ENCODE assay signal across 8 mouse cellular contexts in the genomic region with DNA sequence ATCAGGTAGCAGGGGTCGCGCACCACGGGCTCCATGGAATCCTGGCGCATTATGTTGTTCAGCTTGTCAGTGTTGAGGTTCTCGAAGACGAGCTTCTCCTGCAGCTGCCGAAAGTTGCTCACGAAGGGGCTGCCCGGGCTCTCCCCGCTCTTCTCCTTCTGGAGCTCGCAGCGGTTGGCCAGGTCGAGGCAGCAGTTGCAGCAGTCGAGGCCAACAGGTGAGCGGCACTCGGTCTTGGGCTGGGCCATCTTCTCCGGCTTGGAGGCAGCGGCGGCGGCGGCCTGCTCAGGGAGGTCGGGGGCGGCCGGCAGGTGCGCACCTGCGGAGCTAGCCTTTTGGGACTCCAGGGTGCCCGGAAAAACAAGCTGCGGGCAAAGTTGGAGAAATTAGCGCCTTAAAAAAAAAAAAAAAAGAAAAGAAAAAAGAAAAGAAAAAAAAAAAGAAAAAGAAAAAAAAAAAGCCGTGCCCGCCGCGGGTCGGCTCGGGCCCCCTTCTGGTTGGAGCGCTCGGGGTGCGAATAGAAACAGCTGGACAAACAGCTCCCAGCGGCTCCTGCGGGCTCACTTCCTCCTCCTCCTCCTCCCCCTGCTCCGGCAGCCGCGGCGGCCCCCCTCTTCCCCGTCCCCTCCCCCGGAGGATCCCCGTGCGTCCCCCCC. TPM values are rescaled to one million over a fixed set of nuclear protein-coding genes. Genes with fewer than 3 reads are reported as not detected.
A peak's percentile ranks its signal among the peaks of the same experiment; 100 is the strongest.
DNase-seq lines count a peak whose midpoint lies in the region; TF ChIP-seq lines count a peak whose summit lies in the region.

No protein-coding gene starts in this region.

- TF ChIP-seq CTCF in kidney, adult 2 months (conservative IDR thresholded peaks at IDR 0.05; ENCODE audit: insufficient read depth, insufficient read length, low read depth, low read length) = no peak

- H3K4me3 ChIP-seq in forebrain, embryonic 10.5 days = peak overlapping the region; percentile 58
- peak overlapping the region; percentile 70 for H3K4me3 ChIP-seq in kidney, adult 2 months (ENCODE audit: insufficient read depth, low read depth, low read length)

- 18% methylated on average over 40 of the region's 48 CpGs for WGBS in forebrain, embryonic 10.5 days
- WGBS in kidney, adult 2 months = 4% methylated on average over 38 of the region's 48 CpGs

- DNase-seq in thymus, adult 18-20 months = peak; percentile 6 to 12
- no peak for DNase-seq in thymus, postnatal 0 days (ENCODE audit: low spot score)
- DNase-seq in forebrain, embryonic 10.5 days (ENCODE audit: extremely low spot score, low spot score) = no peak
- DNase-seq in kidney, adult 2 months = peak; percentile 25
- DNase-seq in lung, postnatal 10 days = peak; percentile 5
- peak; percentile 12 to 30 for DNase-seq in spleen, postnatal 36 days (ENCODE audit: low spot score in 2 of 2)
- no peak for DNase-seq in frontal cortex, adult 2 months (ENCODE audit: extremely low spot score in 1 of 2, low spot score in 1 of 2)
- DNase-seq in right cerebral cortex, adult 18-20 months = no peak

- H3K27me3 ChIP-seq in forebrain, embryonic 10.5 days (ENCODE audit: poor library complexity, severe bottlenecking) = peaks cover 87% of the 10 kb centered on the region
- no peaks in the 10 kb centered on the region for H3K27me3 ChIP-seq in kidney, adult 2 months (replicated peaks; ENCODE audit: control insufficient read depth, insufficient read depth, low read length)

- H3K27ac ChIP-seq in forebrain, embryonic 10.5 days = no peak overlapping the region
- H3K27ac ChIP-seq in kidney, adult 2 months (ENCODE audit: insufficient read depth, low read depth, low read length) = no peak overlapping the region

- H3K4me1 ChIP-seq in forebrain, embryonic 10.5 days = peaks cover 14% of the 10 kb centered on the region
- 0 out of 2 replicates have a peak, but pooled peaks cover 4% of the 10 kb centered on the region for H3K4me1 ChIP-seq in kidney, adult 2 months (ENCODE audit: control insufficient read depth, insufficient read depth, low read length)

- peaks cover 6% of the 10 kb centered on the region; the same call in 1 of the 2 replicates for H3K9me3 ChIP-seq in forebrain, embryonic 10.5 days

- H3K36me3 ChIP-seq in forebrain, embryonic 10.5 days (replicated peaks) = no peaks in the 10 kb centered on the region
- no peaks in the 10 kb centered on the region for H3K36me3 ChIP-seq in kidney, adult 2 months (ENCODE audit: control insufficient read depth, insufficient read depth, low read length)

- TF ChIP-seq POLR2A in kidney, adult 2 months (IDR thresholded peaks at IDR 0.05; ENCODE audit: low read depth, low read length) = no peak

RNA-seq across cellular contexts. Expression of a gene that starts 2.1 kb away (rescaled TPM):
- 74.0 and 84.3 TPM in 2 replicates for polyA plus RNA-seq in thymus, postnatal 0 days (2015; fragmentation: Nextera tagmentation; extraction: Ambion mirVana)
- polyA plus RNA-seq in forebrain, embryonic 10.5 days (2016; fragmentation: Nextera tagmentation; extraction: Ambion mirVana) = 93.8 and 97.5 TPM in 2 replicates
- 36.2 and 51.6 TPM in 2 replicates for polyA plus RNA-seq in kidney, adult 2 months (2012; rRNA removed)
- polyA plus RNA-seq in frontal cortex, adult 2 months (2012; rRNA removed) = 68.3 and 92.5 TPM in 2 replicates

Comparison
In these comparisons a context has a peak if more than half of its experiments do, and no peak if none do; other contexts are left out.
1. DNase-seq: peak in thymus, adult 18-20 months (2 of 2), kidney, adult 2 months (single experiment), lung, postnatal 10 days (single experiment) and spleen, postnatal 36 days (2 of 2); none in thymus, postnatal 0 days (single experiment), forebrain, embryonic 10.5 days (single experiment), frontal cortex, adult 2 months (0 of 2) and right cerebral cortex, adult 18-20 months (single experiment).